Mouse (Mus musculus): Measurements from ENCODE around the gene Foxg1.

DNA sequence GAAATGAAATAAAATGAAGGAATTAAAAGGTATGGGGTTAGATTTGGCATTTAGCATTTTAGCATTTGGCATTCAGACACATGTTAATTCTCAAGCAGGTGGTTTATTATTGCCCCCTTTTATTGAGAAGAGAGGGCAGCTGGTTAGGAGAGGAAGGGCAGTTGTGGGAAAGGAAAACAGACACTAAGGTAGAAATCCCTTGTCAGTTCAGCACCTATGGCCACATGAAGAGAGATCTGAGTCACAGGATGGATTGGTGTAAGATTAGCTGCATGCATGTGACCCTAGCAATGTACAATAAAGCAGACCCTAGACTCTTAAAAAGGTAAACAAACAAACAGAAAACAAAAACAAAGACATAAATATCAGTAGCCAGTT is 15.7 kb downstream of the Foxg1 start:
- TF ChIP-seq CTCF (IDR thresholded peaks at IDR 0.05; ENCODE audit: borderline replicate concordance, insufficient read depth, low read depth, low read length) (no peak), POLR2A (IDR thresholded peaks at IDR 0.05; ENCODE audit: borderline replicate concordance, insufficient read depth, low read length) (no peak)
